Mouse (Mus musculus) CH12.LX (cell line): ENCODE data around the gene Cyp4f14. TPM values are rescaled to one million over a fixed set of nuclear protein-coding genes. Genes with fewer than 3 reads are reported as not detected.

Experiments
- DNase-seq: peaks from one replicate; pipeline ENCODE4 v3.0.0-alpha.2; 2013; ENCODE audit errors: extremely low read depth
- H3K27ac ChIP-seq: 2 replicates; pipeline ENCODE4 v1.5.1; 2012; ENCODE audit warnings: low read depth, mild to moderate bottlenecking, control low read depth, moderate library complexity; ENCODE audit not compliant: insufficient read depth
- H3K27me3 ChIP-seq: replicated peaks from 2 replicates; pipeline ENCODE3; 2012; ENCODE audit warnings: inconsistent platforms
- H3K36me3 ChIP-seq, 2 experiments: replicated peaks in 1 of 2; 2 replicates each; pipeline versions ENCODE3 to v1.6.1; 2012; ENCODE audit warnings: inconsistent platforms in 1 of 2, low read length in 1 of 2, mild to moderate bottlenecking in 1 of 2, mixed read lengths in 1 of 2, moderate library complexity in 1 of 2; ENCODE audit not compliant: control insufficient read depth in 1 of 2, insufficient read depth in 1 of 2
- H3K4me1 ChIP-seq, 2 experiments: 2 replicates each; pipeline ENCODE4 v1.6.1; 2012; ENCODE audit warnings: inconsistent platforms in 1 of 2, moderate library complexity in 1 of 2; ENCODE audit not compliant: insufficient read depth in 2 of 2, control insufficient read depth in 1 of 2
- H3K4me2 ChIP-seq: 2 replicates; pipeline ENCODE4 v1.6.1; 2012; ENCODE audit warnings: low read depth, mild to moderate bottlenecking, control low read depth; ENCODE audit not compliant: poor library complexity, insufficient read depth, severe bottlenecking
- H3K4me3 ChIP-seq, 3 experiments: fragments of 150-350 bp in 1 of 3; sonication (generic) in 1 of 3; replicated peaks in 1 of 3; 2 replicates each; pipeline versions ENCODE3 to v1.5.1; 2011 to 2012; ENCODE audit warnings: low read depth in 2 of 3, low read length in 2 of 3, mild to moderate bottlenecking in 2 of 3, moderate library complexity in 2 of 3, control low read depth in 1 of 3, improper control_type of control experiment in 1 of 3, inconsistent platforms in 1 of 3, mixed read lengths in 1 of 3; ENCODE audit not compliant: poor library complexity in 1 of 3
- H3K79me2 ChIP-seq: replicated peaks from 2 replicates; pipeline ENCODE4 v1.6.1; 2012; ENCODE audit warnings: mild to moderate bottlenecking, moderate library complexity; ENCODE audit not compliant: control insufficient read depth, poor library complexity, insufficient read depth, severe bottlenecking; ENCODE audit errors: extremely low read depth
- H3K9ac ChIP-seq: 2 replicates; pipeline ENCODE4 v1.6.1; 2012; ENCODE audit warnings: low read depth, mild to moderate bottlenecking, control low read depth, moderate library complexity; ENCODE audit not compliant: insufficient read depth
- H3K9me3 ChIP-seq: replicated peaks from 2 replicates; pipeline ENCODE3; 2012; ENCODE audit warnings: low read length, inconsistent platforms, mixed read lengths
- CHD1 ChIP-seq: IDR thresholded peaks from 2 replicates; pipeline ENCODE4 v1.6.1; 2012; ENCODE audit warnings: low read depth, low read length, improper control_type of control experiment, inconsistent platforms
- CHD2 ChIP-seq: IDR thresholded peaks from 2 replicates; pipeline ENCODE4 v1.6.1; 2011; ENCODE audit warnings: low read length, improper control_type of control experiment
- CTCF ChIP-seq, 2 experiments: IDR thresholded peaks in 1 of 2; conservative IDR thresholded peaks in 1 of 2; 2 replicates each; pipeline ENCODE4 v1.5.1; 2011 to 2012; ENCODE audit warnings: low read depth in 2 of 2, low read length in 2 of 2, improper control_type of control experiment in 1 of 2, inconsistent platforms in 1 of 2, mild to moderate bottlenecking in 1 of 2, moderate library complexity in 1 of 2
- E2F4 ChIP-seq: IDR thresholded peaks from 2 replicates; pipeline ENCODE4 v1.6.1; 2011; ENCODE audit warnings: low read depth, low read length, improper control_type of control experiment; ENCODE audit not compliant: insufficient replicate concordance
- ELF1 ChIP-seq: IDR thresholded peaks from 2 replicates; pipeline ENCODE4 v1.6.1; 2014; ENCODE audit warnings: low read depth, mild to moderate bottlenecking, inconsistent platforms, low read length, improper control_type of control experiment
- EP300 ChIP-seq: IDR thresholded peaks from 2 replicates; pipeline ENCODE4 v1.6.1; 2011; ENCODE audit warnings: low read length, improper control_type of control experiment
- HCFC1 ChIP-seq: IDR thresholded peaks from 2 replicates; pipeline ENCODE4 v1.6.1; 2012; ENCODE audit warnings: low read depth, mild to moderate bottlenecking, inconsistent platforms, low read length, improper control_type of control experiment
- JUND ChIP-seq: conservative IDR thresholded peaks from 2 replicates; pipeline ENCODE4 v1.6.1; 2011; ENCODE audit warnings: low read depth, low read length, improper control_type of control experiment
- MAX ChIP-seq: IDR thresholded peaks from 2 replicates; pipeline ENCODE4 v1.6.1; 2011; ENCODE audit warnings: low read length, improper control_type of control experiment
- MXI1 ChIP-seq: IDR thresholded peaks from 2 replicates; pipeline ENCODE4 v1.6.1; 2011; ENCODE audit warnings: mild to moderate bottlenecking, low read depth, low read length, improper control_type of control experiment
- NELFE ChIP-seq: IDR thresholded peaks from 2 replicates; pipeline ENCODE4 v1.6.1; 2011; ENCODE audit warnings: low read depth, low read length, improper control_type of control experiment
- NRF1 ChIP-seq: IDR thresholded peaks from 2 replicates; pipeline ENCODE4 v1.6.1; 2014; ENCODE audit warnings: low read depth, mild to moderate bottlenecking, inconsistent platforms, low read length, improper control_type of control experiment, moderate library complexity
- RAD21 ChIP-seq: IDR thresholded peaks from 2 replicates; pipeline ENCODE4 v1.6.1; 2011; ENCODE audit warnings: low read depth, mild to moderate bottlenecking, low read length, improper control_type of control experiment, moderate library complexity
- RCOR1 ChIP-seq: conservative IDR thresholded peaks from 2 replicates; pipeline ENCODE4 v1.6.1; 2012; ENCODE audit warnings: low read depth, mild to moderate bottlenecking, inconsistent platforms, low read length, improper control_type of control experiment
- SMC3 ChIP-seq: IDR thresholded peaks from 2 replicates; pipeline ENCODE4 v1.6.1; 2011; ENCODE audit warnings: low read depth, low read length, improper control_type of control experiment
- TBP ChIP-seq: conservative IDR thresholded peaks from 2 replicates; pipeline ENCODE4 v1.6.1; 2011; ENCODE audit warnings: low read depth, low read length, improper control_type of control experiment
- UBTF ChIP-seq: IDR thresholded peaks from 2 replicates; pipeline ENCODE4 v1.6.1; 2012; ENCODE audit warnings: low read depth, mild to moderate bottlenecking, inconsistent platforms, low read length, improper control_type of control experiment, moderate library complexity
- USF1 ChIP-seq: IDR thresholded peaks from 2 replicates; pipeline ENCODE4 v1.6.1; 2014; ENCODE audit warnings: low read depth, mild to moderate bottlenecking, inconsistent platforms, low read length, improper control_type of control experiment
- USF2 ChIP-seq: conservative IDR thresholded peaks from 2 replicates; pipeline ENCODE4 v1.6.1; 2011; ENCODE audit warnings: low read depth, low read length, improper control_type of control experiment
- ZKSCAN1 ChIP-seq: IDR thresholded peaks from 2 replicates; pipeline ENCODE4 v1.6.1; 2012; ENCODE audit warnings: low read depth, inconsistent platforms, low read length, improper control_type of control experiment, borderline replicate concordance
- ZMIZ1 ChIP-seq: IDR thresholded peaks from 2 replicates; pipeline ENCODE4 v1.6.1; 2012; ENCODE audit warnings: low read depth, mild to moderate bottlenecking, inconsistent platforms, low read length, improper control_type of control experiment
- ZNF384 ChIP-seq: IDR thresholded peaks from 2 replicates; pipeline ENCODE4 v1.6.1; 2012; ENCODE audit warnings: low read depth, low read length, improper control_type of control experiment, inconsistent platforms
- dilution Hi-C: fragments of 300-500 bp; cut with MboI; formaldehyde crosslinking; loops from 2 replicates; pipeline ENCODE4 v1.14.3; 2020; ENCODE audit warnings: low sequenced_read_pairs; ENCODE audit not compliant: extremely low pct_unique_long_range_greater_than_20kb, extremely low pct_ligation_motif_present
- in situ Hi-C: fragments of 300-500 bp; cut with MboI; formaldehyde crosslinking; loops from 3 replicates; pipeline ENCODE4 v1.14.3; 2019; ENCODE audit warnings: low sequenced_read_pairs, low pct_ligation_motif_present, low pct_unique_long_range_greater_than_20kb, mixed read lengths
- polyA plus RNA-seq: library from polyadenylated mRNA; unstranded; fragments of >175 nt; gene quantifications from 2 replicates; pipeline ENCODE4 v1.2.1, GENCODE M21; 2012; ENCODE audit warnings: low read depth; ENCODE audit not compliant: insufficient read length
- total RNA-seq, 2 experiments: library from RNA; depleted of rRNA; stranded (reverse); fragments of 300-350 nt in 1 of 2; fragments of >200 nt in 1 of 2; gene quantifications; 2 replicates each; pipeline ENCODE4 v1.2.3; 2012 to 2014

Cyp4f14 gene
- total and polyA plus RNA-seq, 3 experiments: not detected

GRCm38 (mm10) chr17:32951441-32951840, 34.3 kb upstream of the Cyp4f14 start:
- Histone ChIP-seq H3K4me1 (peaks cover 1 to 12% of the 10 kb centered on the region in 2 experiments), H3K4me2 (no peak overlapping the region), H3K4me3 (no peak overlapping the region), H3K27me3 (no peaks in the 10 kb centered on the region), H3K9ac (no peak overlapping the region), H3K36me3 (peaks cover 0 to 8% of the 10 kb centered on the region in 2 experiments), H3K9me3 (no peaks in the 10 kb centered on the region), H3K79me2 (no peaks in the 10 kb centered on the region)
- dilution Hi-C loops (no loop called here), in situ Hi-C loops (no loop called here)
- peak; percentile 47 for TF ChIP-seq RAD21
- peak; percentile 65 for TF ChIP-seq SMC3
- TF ChIP-seq CTCF (conservative IDR thresholded peaks at IDR 0.05 in 1 of 2, IDR thresholded peaks at IDR 0.05 in 1 of 2; ENCODE audit: low read depth in 2 of 2, low read length in 2 of 2): peak in 1 of 2 experiments; percentile 71; a peak in 3 of 4 replicates
- TF ChIP-seq ZKSCAN1: no peak
- TF ChIP-seq USF2: no peak
- TF ChIP-seq, all 38 proteins: peak for 3
- peak; percentile 67 for DNase-seq
- no peak overlapping the region for H3K27ac ChIP-seq

- H3K4me1 ChIP-seq: peaks cover 5 to 17% of the 10 kb centered on the region in 2 experiments
- H3K4me3 ChIP-seq: no peak overlapping the region
- H3K9ac ChIP-seq: no peak overlapping the region
- TF ChIP-seq E2F4 (no peak), EP300 (no peak), ZMIZ1 (no peak), NRF1 (no peak), ZNF384 (no peak), JUND (no peak), MAX (no peak), CHD2 (no peak), CHD1 (no peak), USF2 (no peak)
- TF ChIP-seq, all 38 proteins: peak for 0
- no peak for DNase-seq
- peaks cover 0 to 4% of the 10 kb centered on the region in 2 experiments for H3K36me3 ChIP-seq
- H3K27ac ChIP-seq: no peak overlapping the region
- no peaks in the 10 kb centered on the region for H3K79me2 ChIP-seq
- H3K27me3 ChIP-seq: no peaks in the 10 kb centered on the region
- dilution Hi-C loops: no loop called here
- H3K9me3 ChIP-seq: no peaks in the 10 kb centered on the region
- in situ Hi-C loops: no loop called here
- H3K4me2 ChIP-seq: no peak overlapping the region
Observed at GRCm38 (mm10) chr17:32951006-32951405, 33.9 kb upstream of the Cyp4f14 start.

GRCm38 (mm10) chr17:32950136-32950535, 33.0 kb upstream of the Cyp4f14 start:
- Histone ChIP-seq H3K36me3 (peaks cover 0 to 3% of the 10 kb centered on the region in 2 experiments), H3K9me3 (no peaks in the 10 kb centered on the region), H3K27ac (no peak overlapping the region), H3K4me2 (no peak overlapping the region), H3K4me3 (no peak overlapping the region), H3K4me1 (peaks cover 9 to 22% of the 10 kb centered on the region in 2 experiments), H3K27me3 (no peaks in the 10 kb centered on the region), H3K79me2 (no peaks in the 10 kb centered on the region), H3K9ac (no peak overlapping the region)
- DNase-seq: no peak
- in situ Hi-C loops (no loop called here), dilution Hi-C loops (no loop called here)
- TF ChIP-seq EP300 (no peak), RCOR1 (no peak), USF1 (no peak), MXI1 (no peak), CTCF (conservative IDR thresholded peaks at IDR 0.05 in 1 of 2, IDR thresholded peaks at IDR 0.05 in 1 of 2; ENCODE audit: low read depth in 2 of 2, low read length in 2 of 2) (no peak), HCFC1 (no peak), UBTF (no peak), RAD21 (no peak), NELFE (no peak), ELF1 (no peak), ZMIZ1 (no peak), E2F4 (no peak), JUND (no peak), TBP (no peak)
